Mouse (Mus musculus): ENCODE data around the gene Gpr3.

GRCm38 (mm10) chr4:133196136-133196535 lies 16.2 kb downstream of the Gpr3 start:
- no peak for TF ChIP-seq CTCF (IDR thresholded peaks at IDR 0.05; ENCODE audit: low read depth, low read length)
- TF ChIP-seq POLR2A (IDR thresholded peaks at IDR 0.05; ENCODE audit: borderline replicate concordance, low read depth, low read length), result no peak
